In the genomic region with DNA sequence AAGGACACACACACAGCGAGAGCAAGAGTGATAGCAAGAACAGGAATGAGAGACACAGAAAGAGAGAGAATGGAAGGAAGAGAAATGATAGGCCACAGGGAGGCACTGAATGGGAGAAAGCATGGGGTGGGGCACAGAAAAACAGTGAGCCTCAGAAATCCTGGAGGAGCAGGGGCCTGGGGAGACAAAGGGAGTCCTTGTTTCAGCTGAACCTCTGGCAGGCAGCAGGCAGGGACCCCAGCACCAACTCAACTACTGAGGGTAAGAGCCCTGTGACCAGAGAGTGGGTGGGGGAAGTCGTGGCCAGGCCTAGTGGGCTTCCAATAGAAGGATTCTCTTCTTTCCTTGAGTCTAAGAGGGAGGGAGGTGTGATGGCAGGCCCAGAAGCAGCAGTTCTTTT, we compare ENCODE assay signal across 32 mouse cellular contexts. TPM values are rescaled to one million over a fixed set of nuclear protein-coding genes. Genes with fewer than 3 reads are reported as not detected.
DNase-seq lines count a peak whose midpoint lies in the region; ATAC-seq and TF ChIP-seq lines count a peak whose summit lies in the region.
"Had no signal": no experiment of that assay in that cellular context is flagged by ENCODE, and none has a peak within 500 bp of the region (broad histone marks: within the 10 kb centered on the region; RNA-seq: fewer than 3 reads in every experiment).

No protein-coding gene starts in this region.

- H3K9ac ChIP-seq in hindbrain, embryonic 16.5 days (ENCODE audit: low read depth, low read length): no peak overlapping the region
- no peak overlapping the region for H3K9ac ChIP-seq in midbrain, embryonic 13.5 days (replicated peaks)
- H3K9ac ChIP-seq in hindbrain, embryonic 15.5 days: no peak overlapping the region
- H3K9ac ChIP-seq: embryonic facial prominence, embryonic 13.5 days; forebrain, embryonic 13.5 days; limb, embryonic 15.5 days; liver, embryonic 13.5 days had no signal

- TF ChIP-seq POLR2A in brain, embryonic 14.5 days (IDR thresholded peaks at IDR 0.05; ENCODE audit: borderline replicate concordance, extremely low read depth, insufficient read depth, insufficient read length, poor library complexity, severe bottlenecking): no peak

- WGBS in hindbrain, embryonic 10.5 days: 68% methylated on average over 2 of the region's 2 CpGs
- WGBS in hindbrain, embryonic 16.5 days: 52% methylated on average over 2 of the region's 2 CpGs
- 66% methylated on average over 2 of the region's 2 CpGs for WGBS in midbrain, embryonic 10.5 days
- 66% methylated on average over 2 of the region's 2 CpGs for WGBS in midbrain, embryonic 13.5 days
- 53% methylated on average over 2 of the region's 2 CpGs for WGBS in hindbrain, embryonic 15.5 days

- no peak for ATAC-seq in hindbrain, embryonic 16.5 days
- ATAC-seq in midbrain, embryonic 13.5 days: no peak
- ATAC-seq in hindbrain, embryonic 15.5 days (ENCODE audit: low FRiP score, low read depth): no peak
- ATAC-seq: activated CD4-positive, CD25-positive, alpha-beta regulatory T cell, adult 4 months; forebrain, embryonic 13.5 days; intestine, embryonic 16.5 days; lung, postnatal 0 days had no signal

- no peak overlapping the region for H3K4me3 ChIP-seq in hindbrain, embryonic 10.5 days
- H3K4me3 ChIP-seq in hindbrain, embryonic 16.5 days (ENCODE audit: low read length): no peak overlapping the region
- no peak overlapping the region for H3K4me3 ChIP-seq in midbrain, embryonic 10.5 days
- H3K4me3 ChIP-seq in midbrain, embryonic 13.5 days (replicated peaks): no peak overlapping the region
- H3K4me3 ChIP-seq in hindbrain, embryonic 15.5 days: no peak overlapping the region
- H3K4me3 ChIP-seq: embryonic facial prominence, embryonic 13.5 days; erythroblast, embryonic 14.5 days; forebrain, embryonic 13.5 days; heart, embryonic 10.5 days; limb, embryonic 15.5 days; liver, embryonic 13.5 days had no signal

- no peaks in the 10 kb centered on the region for H3K9me3 ChIP-seq in hindbrain, embryonic 10.5 days
- H3K9me3 ChIP-seq in hindbrain, embryonic 16.5 days (ENCODE audit: control insufficient read depth, low read length): no peaks in the 10 kb centered on the region
- no peaks in the 10 kb centered on the region for H3K9me3 ChIP-seq in midbrain, embryonic 10.5 days (replicated peaks)
- no peaks in the 10 kb centered on the region for H3K9me3 ChIP-seq in midbrain, embryonic 13.5 days
- H3K9me3 ChIP-seq in hindbrain, embryonic 15.5 days: no peaks in the 10 kb centered on the region
- H3K9me3 ChIP-seq: embryonic facial prominence, embryonic 13.5 days; forebrain, embryonic 13.5 days; heart, embryonic 10.5 days; limb, embryonic 15.5 days; liver, embryonic 13.5 days had no signal

- no peak overlapping the region for H3K4me2 ChIP-seq in hindbrain, embryonic 16.5 days (ENCODE audit: low read length)
- no peak overlapping the region for H3K4me2 ChIP-seq in midbrain, embryonic 13.5 days (replicated peaks)
- H3K4me2 ChIP-seq in hindbrain, embryonic 15.5 days: no peak overlapping the region
- H3K4me2 ChIP-seq: embryonic facial prominence, embryonic 13.5 days; forebrain, embryonic 13.5 days; limb, embryonic 15.5 days; liver, embryonic 13.5 days had no signal

- DNase-seq in hindbrain, embryonic 10.5 days (ENCODE audit: low spot score): no peak
- DNase-seq in midbrain, embryonic 10.5 days (ENCODE audit: low spot score): no peak
- DNase-seq in brain, embryonic 14.5 days (ENCODE audit: low read depth): peak; percentile 42
- DNase-seq in ovary, postnatal 14 days (ENCODE audit: low spot score): no peak
- DNase-seq: adrenal gland, adult 8-10 months; B cell, adult 2 months; cerebellum, adult 11 months; cerebellum, adult 9-11 months; embryo, embryonic 11 days; gastrocnemius, postnatal 10 days; heart, postnatal 4 days; kidney, adult 8-10 months; kidney, postnatal 4 days; liver, embryonic 13.5 days; lung, adult 18-20 months; lung, postnatal 4 days; right cerebral cortex, postnatal 4 days; thymus, adult 18-20 months; thymus, postnatal 25 days had no signal

- TF ChIP-seq CTCF in brain, embryonic 14.5 days (IDR thresholded peaks at IDR 0.05; ENCODE audit: borderline replicate concordance, extremely low read depth, insufficient read depth, insufficient read length): no peak

- peaks cover 18% of the 10 kb centered on the region; the same call in 1 of the 2 replicates for H3K4me1 ChIP-seq in hindbrain, embryonic 10.5 days (replicated peaks)
- no peaks in the 10 kb centered on the region for H3K4me1 ChIP-seq in hindbrain, embryonic 16.5 days (ENCODE audit: control insufficient read depth, insufficient read depth, low read depth, low read length)
- H3K4me1 ChIP-seq in midbrain, embryonic 10.5 days: peaks cover 11% of the 10 kb centered on the region; the same call in 1 of the 2 replicates
- H3K4me1 ChIP-seq in midbrain, embryonic 13.5 days (replicated peaks): peaks cover 10% of the 10 kb centered on the region
- H3K4me1 ChIP-seq in hindbrain, embryonic 15.5 days (replicated peaks): no peaks in the 10 kb centered on the region
- H3K4me1 ChIP-seq: heart, embryonic 10.5 days; liver, embryonic 13.5 days had no signal

- no peaks in the 10 kb centered on the region for H3K36me3 ChIP-seq in hindbrain, embryonic 10.5 days
- no peaks in the 10 kb centered on the region for H3K36me3 ChIP-seq in hindbrain, embryonic 16.5 days (ENCODE audit: control insufficient read depth, insufficient read depth, low read length)
- no peaks in the 10 kb centered on the region for H3K36me3 ChIP-seq in midbrain, embryonic 10.5 days
- H3K36me3 ChIP-seq in midbrain, embryonic 13.5 days: no peaks in the 10 kb centered on the region
- H3K36me3 ChIP-seq in hindbrain, embryonic 15.5 days: no peaks in the 10 kb centered on the region
- H3K36me3 ChIP-seq: embryonic facial prominence, embryonic 13.5 days; heart, embryonic 10.5 days; limb, embryonic 15.5 days; liver, embryonic 13.5 days had no signal

- H3K27ac ChIP-seq in hindbrain, embryonic 10.5 days: peak overlapping the region; percentile 77
- no peak overlapping the region for H3K27ac ChIP-seq in hindbrain, embryonic 16.5 days (ENCODE audit: low read depth, low read length)
- H3K27ac ChIP-seq in midbrain, embryonic 10.5 days (replicated peaks): 0 out of 2 replicates have a peak overlapping the region, but pooled peaks have one; percentile 23
- no peak overlapping the region for H3K27ac ChIP-seq in midbrain, embryonic 13.5 days
- 0 out of 2 replicates have a peak overlapping the region, but pooled peaks have one; percentile 4 for H3K27ac ChIP-seq in hindbrain, embryonic 15.5 days (replicated peaks)
- H3K27ac ChIP-seq: embryonic facial prominence, embryonic 13.5 days; forebrain, embryonic 13.5 days; heart, embryonic 10.5 days; kidney, postnatal 0 days; limb, embryonic 15.5 days; liver, embryonic 13.5 days; stomach, postnatal 0 days had no signal

- no peaks in the 10 kb centered on the region for H3K27me3 ChIP-seq in hindbrain, embryonic 10.5 days (ENCODE audit: insufficient read depth, poor library complexity, severe bottlenecking)
- H3K27me3 ChIP-seq in hindbrain, embryonic 16.5 days (replicated peaks; ENCODE audit: control insufficient read depth, insufficient read depth, low read length): no peaks in the 10 kb centered on the region
- no peaks in the 10 kb centered on the region; the same call in 1 of the 2 replicates for H3K27me3 ChIP-seq in midbrain, embryonic 10.5 days (ENCODE audit: low read depth, poor library complexity, severe bottlenecking)
- no peaks in the 10 kb centered on the region for H3K27me3 ChIP-seq in midbrain, embryonic 13.5 days
- H3K27me3 ChIP-seq in hindbrain, embryonic 15.5 days: no peaks in the 10 kb centered on the region
- H3K27me3 ChIP-seq: embryonic facial prominence, embryonic 13.5 days; forebrain, embryonic 13.5 days; limb, embryonic 15.5 days; liver, embryonic 13.5 days had no signal

RNA-seq across cellular contexts. Expression of a gene that starts 54.3 kb away (rescaled TPM):
- polyA plus RNA-seq in hindbrain, embryonic 10.5 days (2016; fragmentation: Nextera tagmentation; extraction: Ambion mirVana): 22.7 and 28.8 TPM in 2 replicates
- polyA plus RNA-seq in hindbrain, embryonic 16.5 days (2015; fragmentation: Nextera tagmentation; extraction: Ambion mirVana): 43.9 and 46.5 TPM in 2 replicates
- polyA plus RNA-seq in midbrain, embryonic 10.5 days (2016; fragmentation: Nextera tagmentation; extraction: Ambion mirVana): 19.0 and 23.5 TPM in 2 replicates
- 68.1 and 73.0 TPM in 2 replicates for polyA plus RNA-seq in midbrain, embryonic 13.5 days (2015; fragmentation: Nextera tagmentation; extraction: Ambion mirVana)
- 98.9 and 133 TPM in 2 replicates for polyA plus RNA-seq in brain, embryonic 14.5 days (2012; rRNA removed)
- 66.2 and 68.6 TPM in 2 replicates for polyA plus RNA-seq in hindbrain, embryonic 15.5 days (2015; fragmentation: Nextera tagmentation; extraction: Ambion mirVana)

Comparison
In these comparisons a context has a peak if more than half of its experiments do, and no peak if none do; other contexts are left out.
1. H3K27ac ChIP-seq: peak in hindbrain, embryonic 10.5 days (single experiment), midbrain, embryonic 10.5 days (single experiment) and hindbrain, embryonic 15.5 days (single experiment); none in hindbrain, embryonic 16.5 days (single experiment) and midbrain, embryonic 13.5 days (single experiment).